Mouse (Mus musculus): ENCODE measurements around the gene Tesc. TPM values are rescaled to one million over a fixed set of nuclear protein-coding genes. Genes with fewer than 3 reads are reported as not detected.

Tesc gene
- polyA plus RNA-seq, 1 experiment: 3.6 TPM

DNA sequence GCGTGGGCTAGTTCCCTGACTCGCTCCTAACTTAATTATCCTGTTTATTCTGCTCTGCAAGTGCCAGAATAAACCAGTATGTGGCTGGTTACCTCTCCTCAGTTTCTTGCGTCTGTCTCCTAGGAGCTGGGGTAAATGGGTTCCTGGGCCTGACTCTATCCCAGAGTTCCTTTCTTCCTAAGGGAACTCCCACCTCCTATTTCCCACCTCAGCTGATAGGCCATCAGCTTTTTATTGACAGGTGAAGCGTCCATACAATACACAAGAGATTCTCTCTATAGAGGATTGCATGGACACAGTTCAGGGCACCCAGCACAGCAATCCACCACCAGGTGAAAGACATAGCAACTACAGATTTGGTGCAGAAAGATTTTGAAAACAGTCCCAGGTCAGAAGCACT lies 16.2 kb downstream of the Tesc start:
- no peak for DNase-seq (ENCODE audit: low read depth)

DNA sequence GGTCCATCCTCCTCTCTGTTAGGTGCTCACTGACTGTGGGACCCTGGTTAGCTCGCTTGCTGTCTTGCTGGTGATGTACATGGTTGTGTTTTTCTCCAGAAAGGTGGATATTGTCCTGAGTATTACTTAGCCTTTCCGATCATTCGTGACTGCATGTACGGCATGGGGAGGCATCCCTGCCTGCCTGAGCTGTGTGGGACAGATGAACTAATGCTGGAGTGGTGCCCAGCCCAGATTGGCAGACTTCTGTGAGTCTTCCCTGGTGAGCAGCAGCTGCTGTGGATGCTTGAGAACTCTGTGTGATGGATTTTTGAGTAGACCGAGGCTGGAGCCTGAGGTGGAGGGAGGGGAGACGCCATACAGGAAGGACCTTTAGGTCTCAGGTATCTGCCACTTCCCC lies 17.4 kb downstream of the Tesc start:
- no peak for DNase-seq (ENCODE audit: low read depth)

DNA sequence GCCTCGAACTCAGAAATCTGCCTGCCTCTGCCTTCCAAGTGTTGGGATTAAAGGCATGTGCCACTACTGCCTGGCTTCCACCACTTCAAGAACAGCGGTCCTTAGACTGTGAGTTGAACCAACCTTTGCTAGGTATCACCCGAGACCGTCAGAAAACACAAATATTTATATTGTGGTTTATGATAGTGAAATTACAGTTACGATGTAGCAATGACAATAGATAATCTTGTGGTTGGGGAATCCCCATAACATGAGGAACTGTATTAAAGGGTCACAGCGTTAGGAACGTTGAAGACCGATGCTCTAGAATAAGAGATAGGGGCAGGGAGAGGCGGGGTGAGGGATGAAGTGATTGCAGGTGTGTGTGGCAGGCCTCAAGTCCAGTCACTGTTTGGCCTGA lies 17.8 kb downstream of the Tesc start:
- DNase-seq (ENCODE audit: low read depth): no peak

DNA sequence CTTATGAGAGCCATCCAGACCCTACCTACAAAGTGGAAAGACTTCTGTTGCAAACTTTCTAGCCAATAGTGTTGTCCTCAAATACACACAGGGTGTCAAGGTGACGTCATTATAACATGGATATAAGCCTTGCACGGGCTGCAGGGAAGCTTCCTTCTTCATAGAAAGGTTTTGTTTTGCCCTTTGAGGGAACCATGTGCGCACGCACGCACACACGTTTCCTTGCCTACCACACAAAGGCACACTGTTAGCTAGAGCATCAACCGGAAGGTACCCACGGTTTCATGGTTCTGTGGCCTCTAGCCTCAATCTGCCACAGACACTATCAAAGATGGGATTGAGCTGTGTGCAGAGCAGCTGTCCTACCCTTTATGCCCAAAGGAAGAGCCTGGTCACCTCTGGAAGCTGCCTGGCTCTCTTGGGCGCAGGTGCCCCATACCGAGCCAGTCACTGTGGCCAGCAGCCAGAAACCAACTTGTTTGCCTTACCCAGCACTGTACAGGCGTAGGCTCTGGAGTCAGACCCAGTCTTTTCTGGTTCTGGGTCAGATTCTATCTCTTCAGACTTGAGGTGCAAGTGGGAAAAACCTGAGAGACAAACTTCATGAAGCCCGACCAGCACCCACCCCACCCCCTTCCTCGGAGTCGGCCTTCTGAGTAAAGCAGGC lies 19.7 kb downstream of the Tesc start:
- DNase-seq (ENCODE audit: low read depth): no peak

GRCm38 (mm10) chr5:118048412-118048811 lies 20.9 kb downstream of the Tesc start:
- no peak for DNase-seq (ENCODE audit: low read depth)

DNA sequence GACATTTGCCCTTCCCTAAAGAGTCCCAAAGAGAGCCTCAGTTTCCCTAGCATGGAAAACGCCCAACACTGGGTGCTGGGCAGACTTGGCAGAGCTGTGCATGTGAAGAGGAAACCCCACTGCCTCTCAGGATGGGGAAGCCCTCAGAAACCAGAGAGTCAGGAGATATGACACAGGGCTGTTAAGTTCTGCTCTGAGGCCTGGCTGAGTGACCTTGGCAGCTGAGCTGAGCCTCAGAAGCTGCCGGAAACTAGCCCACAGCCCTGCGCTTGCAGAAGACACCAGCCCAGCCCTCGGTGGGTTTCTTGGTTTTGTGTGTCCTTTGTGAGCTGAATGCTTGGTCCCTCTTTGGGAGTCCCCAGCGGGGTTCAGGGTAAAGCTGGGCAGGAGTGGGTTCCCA lies 21.4 kb downstream of the Tesc start:
- DNase-seq (ENCODE audit: low read depth): no peak

DNA sequence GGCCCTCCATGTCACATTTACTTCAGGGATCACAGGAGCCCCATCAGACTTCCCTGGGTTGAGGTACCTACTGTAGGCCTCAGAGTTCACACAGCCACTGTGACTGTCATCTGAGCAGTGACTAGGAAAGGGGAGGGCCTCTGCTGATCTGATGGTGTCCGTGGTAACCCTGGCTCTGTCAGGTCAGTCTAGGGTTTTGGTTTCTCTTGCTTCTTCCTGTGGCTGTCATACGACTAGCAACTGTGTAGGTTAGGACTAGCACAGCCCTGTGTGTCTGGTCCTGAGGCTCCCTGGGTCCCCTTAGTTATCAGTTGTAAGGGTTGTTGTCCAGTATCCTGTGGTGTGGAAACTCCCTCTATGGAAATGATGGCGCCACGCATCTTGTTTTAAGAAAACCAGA lies 23.2 kb downstream of the Tesc start:
- DNase-seq (ENCODE audit: low read depth): no peak

DNA sequence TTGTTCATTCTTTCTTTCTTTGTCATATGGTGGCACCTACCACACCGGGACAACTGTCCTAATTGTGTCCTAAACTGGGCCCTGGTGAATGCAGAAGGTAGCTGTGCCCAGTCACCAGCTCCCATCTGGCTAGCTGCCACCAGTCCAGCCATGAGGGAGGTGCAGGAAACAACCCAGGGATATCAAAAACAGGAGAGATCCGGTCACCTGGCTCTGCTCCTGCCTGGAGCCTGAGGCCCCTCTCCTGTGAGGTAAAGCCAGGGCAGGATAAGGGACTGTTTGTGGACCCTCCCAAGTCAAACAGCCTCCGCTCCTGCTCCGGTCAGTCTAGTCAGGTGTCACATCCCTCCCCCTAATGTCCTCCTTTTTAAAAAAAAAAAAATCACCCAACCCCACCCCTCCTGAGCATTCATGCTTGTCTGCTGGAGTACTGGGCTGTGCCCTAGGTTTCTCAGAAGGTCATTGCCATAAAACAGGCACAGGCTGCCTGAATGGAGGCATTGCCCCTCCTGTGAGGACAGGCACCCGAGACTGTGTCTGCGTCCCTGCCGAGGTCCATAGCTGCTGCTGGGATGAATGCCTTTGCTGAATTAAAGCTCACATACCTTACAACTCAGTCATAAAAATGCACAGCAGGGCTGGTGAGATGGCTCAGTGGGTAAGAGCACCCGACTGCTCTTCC lies 24.6 kb downstream of the Tesc start:
- no peak for DNase-seq (ENCODE audit: low read depth)

DNA sequence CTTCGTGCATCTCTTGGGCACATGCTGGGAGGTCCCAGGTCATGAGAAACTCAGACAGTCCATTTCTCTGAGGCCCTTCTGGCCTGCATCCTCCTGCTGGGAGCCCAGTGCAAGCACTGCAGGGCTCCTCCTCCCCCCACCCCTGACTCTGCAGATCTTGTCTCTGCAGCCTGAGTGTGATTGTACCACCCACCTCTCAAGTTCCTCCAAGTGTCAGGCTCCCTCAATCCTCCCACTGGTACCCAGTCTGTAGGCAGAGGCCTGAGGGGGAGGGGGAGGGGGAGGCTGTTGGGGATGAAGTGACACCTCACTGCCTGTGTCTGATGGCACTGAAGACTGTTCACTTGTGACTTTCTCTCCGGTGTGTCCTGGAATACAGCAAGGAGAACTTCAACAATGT lies 25.7 kb downstream of the Tesc start:
- no peak for DNase-seq (ENCODE audit: low read depth)

DNA sequence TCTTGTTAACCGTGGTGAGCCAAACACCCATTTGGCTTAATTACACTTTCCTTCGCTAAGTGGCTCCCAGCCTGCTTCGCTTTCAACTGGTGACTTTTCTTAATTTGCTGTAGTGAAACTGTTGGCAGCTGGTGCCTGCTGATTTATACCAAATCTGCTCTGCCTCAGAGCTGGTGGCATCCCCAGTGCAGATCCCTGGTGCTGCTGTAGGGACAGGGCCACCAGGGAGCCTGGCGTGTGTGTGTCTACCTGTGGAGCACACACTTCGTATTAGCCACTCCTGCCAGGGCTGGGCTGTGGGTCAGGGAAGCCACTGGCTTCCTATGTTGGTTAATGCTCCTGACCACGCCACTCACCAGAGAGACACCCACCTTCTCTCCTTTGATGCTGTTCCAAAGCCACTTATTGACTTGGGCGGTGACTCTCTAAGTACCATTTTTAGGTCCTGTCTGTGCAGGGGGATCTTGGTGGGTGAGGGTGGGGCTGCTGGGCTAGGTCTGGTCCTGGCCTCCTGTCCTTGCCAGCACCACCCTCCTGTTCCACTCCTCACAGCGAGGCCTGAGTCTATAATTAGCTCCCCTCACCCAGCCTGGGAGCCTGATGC lies 30.1 kb downstream of the Tesc start:
- DNase-seq (ENCODE audit: low read depth): no peak

GRCm38 (mm10) chr5:118058858-118059257 lies 31.3 kb downstream of the Tesc start:
- no peak for DNase-seq (ENCODE audit: low read depth)

- no peak for DNase-seq (ENCODE audit: low read depth)
Observed at GRCm38 (mm10) chr5:118059646-118060045, 32.1 kb downstream of the Tesc start.

DNA sequence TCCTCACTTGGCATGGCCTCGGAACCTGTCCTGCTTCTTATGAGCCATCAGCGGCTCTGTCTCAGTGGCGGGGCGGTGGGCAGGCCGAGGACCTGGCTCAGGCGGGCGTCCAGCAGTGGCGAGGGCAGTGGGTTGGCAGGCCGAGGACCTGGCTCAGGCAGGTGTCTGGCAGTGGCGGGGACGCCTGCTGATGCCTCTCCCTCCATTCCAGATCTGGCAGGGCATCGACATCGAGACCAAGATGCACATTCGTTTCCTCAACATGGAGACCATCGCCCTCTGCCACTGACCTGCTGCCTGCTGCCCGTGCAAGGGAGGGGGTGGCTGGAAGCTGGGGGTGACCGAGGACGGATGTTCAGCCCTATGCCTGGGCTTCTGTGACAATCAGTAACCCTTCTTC lies 33.8 kb downstream of the Tesc start:
- DNase-seq (ENCODE audit: low read depth): no peak

- no peak for DNase-seq (ENCODE audit: low read depth)
Observed at GRCm38 (mm10) chr5:118063181-118063621, 35.7 kb downstream of the Tesc start.

- DNase-seq (ENCODE audit: low read depth): no peak
Observed at GRCm38 (mm10) chr5:118064284-118064901, 36.9 kb downstream of the Tesc start.

GRCm38 (mm10) chr5:118065516-118066255 lies 38.1 kb downstream of the Tesc start:
- no peak for DNase-seq (ENCODE audit: low read depth)

GRCm38 (mm10) chr5:118066828-118067227 lies 39.3 kb downstream of the Tesc start:
- DNase-seq (ENCODE audit: low read depth): no peak

DNA sequence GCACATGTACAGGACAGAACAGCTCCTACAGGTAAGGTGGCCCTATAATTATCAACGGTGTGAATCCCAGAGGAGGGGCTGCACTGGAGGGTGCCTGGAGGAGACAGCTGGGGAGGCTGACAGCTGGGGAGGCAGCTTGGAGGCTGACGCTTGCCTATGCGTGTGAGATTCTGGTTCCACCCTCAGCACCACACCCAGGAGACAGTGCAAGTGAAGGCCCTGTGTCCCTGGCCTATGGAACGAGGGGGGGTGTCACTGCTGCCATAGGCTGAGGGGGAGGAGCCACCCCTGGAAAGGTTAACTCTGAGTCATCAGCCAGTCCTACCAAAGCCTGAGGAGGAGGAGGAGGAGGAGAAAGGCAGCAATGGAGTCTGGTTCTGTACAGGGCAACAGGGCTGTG lies 40.0 kb downstream of the Tesc start:
- no peak for DNase-seq (ENCODE audit: low read depth)

GRCm38 (mm10) chr5:118067984-118068494 lies 40.5 kb downstream of the Tesc start:
- DNase-seq (ENCODE audit: low read depth): no peak

- no peak for DNase-seq (ENCODE audit: low read depth)
Observed at GRCm38 (mm10) chr5:118069315-118069714, 41.8 kb downstream of the Tesc start.

DNA sequence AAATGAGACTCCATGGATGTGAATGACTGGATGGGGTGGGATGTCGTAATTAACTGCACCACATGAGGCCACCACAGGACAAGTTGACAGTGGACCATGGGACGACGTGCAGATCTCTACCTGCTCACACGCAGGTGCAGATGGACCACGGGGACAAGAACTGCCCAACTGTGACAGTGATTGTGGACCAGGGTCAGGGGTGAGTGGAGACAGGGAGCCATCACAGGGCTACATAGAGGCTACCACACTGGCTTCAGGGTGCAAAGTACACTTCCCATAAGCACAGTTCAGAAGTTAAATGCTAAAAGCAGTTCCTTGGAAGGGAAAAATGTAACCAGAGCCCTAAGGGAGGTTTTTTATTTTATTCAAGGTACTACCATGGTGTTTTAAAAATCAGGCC lies 44.2 kb downstream of the Tesc start:
- DNase-seq (ENCODE audit: low read depth): no peak

DNA sequence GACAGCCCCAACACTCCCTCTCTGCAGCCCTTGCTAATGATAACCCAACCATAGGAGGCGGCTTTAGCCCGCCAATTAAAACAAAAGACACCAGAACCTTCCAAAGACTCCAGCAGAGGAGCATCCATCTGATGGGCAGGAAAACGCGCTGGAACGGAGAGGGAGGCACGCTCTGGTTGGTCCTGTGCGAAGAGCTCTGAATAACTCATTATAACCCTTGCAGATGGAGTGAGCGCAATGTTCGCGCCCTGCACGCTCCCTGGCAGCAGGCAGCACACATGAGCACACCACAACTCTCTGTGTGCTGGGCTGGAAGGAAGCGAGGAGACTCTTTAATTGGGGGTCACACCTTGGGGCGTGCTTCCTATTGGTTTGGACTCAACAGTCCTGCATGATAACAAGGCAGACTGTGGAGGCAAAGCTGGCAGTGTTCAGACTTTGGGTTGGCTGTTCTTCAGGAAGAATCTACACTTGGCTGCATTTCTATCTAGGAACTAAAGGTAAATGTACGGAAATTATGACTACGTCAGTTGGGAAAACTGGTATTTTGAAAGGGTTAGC lies 45.8 kb downstream of the Tesc start:
- no peak for DNase-seq (ENCODE audit: low read depth)
